In genomic region chr8:83715031-83715690, GRCm38 (mm10) we compare ENCODE assay signal across 8 mouse cellular contexts. TPM values are rescaled to one million over a fixed set of nuclear protein-coding genes. Genes with fewer than 3 reads are reported as not detected.
DNase-seq lines count a peak whose midpoint lies in the region; ATAC-seq lines count a peak whose summit lies in the region.

TSS of gene Ddx39 (plus strand) at chr8:83715177.

- H3K36me3 ChIP-seq in hindbrain, embryonic 14.5 days (replicated peaks; ENCODE audit: control insufficient read depth, insufficient read depth), result peaks cover 11% of the 10 kb centered on the region

- H3K27me3 ChIP-seq in hindbrain, embryonic 14.5 days (ENCODE audit: control insufficient read depth, insufficient read depth, low read length), result no peaks in the 10 kb centered on the region

- under 1% methylated on average over 61 of the region's 63 CpGs for WGBS in hindbrain, embryonic 14.5 days

- peak; percentile 100 for DNase-seq in R1 (ENCODE audit: low read depth, low spot score)
- peak; percentile 92 to 94 for DNase-seq in cerebellum, postnatal 25 days
- DNase-seq in frontal cortex, postnatal 25 days (ENCODE audit: low spot score in 2 of 2), result peak; percentile 92 to 94
- DNase-seq in hindbrain, embryonic 14.5 days (ENCODE audit: low spot score), result peak; percentile 96
- peak; percentile 95 to 96 for DNase-seq in layer of hippocampus, postnatal 36 days
- DNase-seq in lung, postnatal 36 days, result peak; percentile 100
- peak; percentile 100 for DNase-seq in retina, postnatal 1 day
- peak; percentile 94 to 95 for DNase-seq in urinary bladder, adult 18-20 months (ENCODE audit: low spot score in 2 of 2)

- peak within 1 kb of the TSS; percentile 72 for H3K4me3 ChIP-seq in hindbrain, embryonic 14.5 days (replicated peaks; ENCODE audit: low read length)

- peaks cover 11% of the 10 kb centered on the region for H3K4me1 ChIP-seq in hindbrain, embryonic 14.5 days (replicated peaks; ENCODE audit: control insufficient read depth, insufficient read depth, low read length)

- no peaks in the 10 kb centered on the region for H3K9me3 ChIP-seq in hindbrain, embryonic 14.5 days (ENCODE audit: control insufficient read depth, low read length)

- H3K4me2 ChIP-seq in hindbrain, embryonic 14.5 days (replicated peaks), result peak within 1 kb of the TSS; percentile 73

- peak; percentile 100 for ATAC-seq in hindbrain, embryonic 14.5 days (ENCODE audit: low FRiP score)

- H3K9ac ChIP-seq in hindbrain, embryonic 14.5 days, result peak within 1 kb of the TSS; percentile 75

- peak within 1 kb of the TSS; percentile 89 for H3K27ac ChIP-seq in hindbrain, embryonic 14.5 days

RNA-seq across cellular contexts. Expression of gene Ddx39, which starts in this region (rescaled TPM):
- polyA plus RNA-seq in hindbrain, embryonic 14.5 days (2014; fragmentation: Nextera tagmentation; extraction: Ambion mirVana), result 85.6 and 87.4 TPM in 2 replicates
- 10 to 100 TPM; 17.0 to 19.2 TPM for total RNA-seq in layer of hippocampus, postnatal 36 days (2021)

Comparison
In these comparisons a context has a peak if more than half of its experiments do, and no peak if none do; other contexts are left out.
1. Peak in every context shown above with its lines: DNase-seq, ATAC-seq, H3K4me3 ChIP-seq and H3K27ac ChIP-seq.